Mouse (Mus musculus) embryo, embryonic 10.5 days (tissue): ENCODE measurements around the gene Jak1.

ENCODE experiments used
- DNase-seq: peaks from one replicate; pipeline ENCODE4 v3.0.0-alpha.2; 2015; ENCODE audit warnings: low spot score

The Jak1 gene

DNA sequence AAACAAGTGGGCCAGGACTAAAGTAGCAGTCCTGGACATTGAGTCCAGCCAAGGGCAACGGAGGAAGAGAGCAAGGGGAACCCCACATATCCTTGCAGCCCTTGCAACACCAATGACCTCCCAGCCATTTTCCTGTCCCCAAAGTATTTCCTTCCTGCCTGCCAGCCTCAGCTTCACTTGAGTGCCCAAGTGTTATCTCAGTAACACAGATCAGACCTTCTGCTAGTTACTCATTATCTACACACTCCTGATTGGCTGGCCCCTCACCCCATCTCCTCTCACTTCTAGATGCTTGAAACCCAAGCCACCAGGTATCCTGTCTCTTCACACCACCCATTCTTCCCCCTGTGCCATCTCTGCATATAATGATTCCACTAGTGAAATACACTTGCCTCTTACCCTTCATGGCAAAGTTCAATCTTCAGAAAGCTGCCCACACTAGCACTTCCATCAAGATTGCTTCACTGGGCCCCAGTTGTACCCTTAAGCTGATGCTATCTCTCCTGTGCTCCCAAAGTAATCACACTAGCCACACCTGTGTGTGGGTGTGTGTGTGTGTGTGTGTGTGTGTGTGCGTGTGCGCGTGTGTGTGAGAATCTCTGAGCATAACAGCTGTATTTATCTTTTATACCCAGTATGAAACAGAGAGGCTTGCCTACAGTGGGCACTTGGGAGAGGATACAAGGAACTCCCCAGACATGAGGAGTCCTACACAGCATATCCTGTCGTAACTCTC is 72.7 kb downstream of the Jak1 start:
- DNase-seq, result no peak

DNA sequence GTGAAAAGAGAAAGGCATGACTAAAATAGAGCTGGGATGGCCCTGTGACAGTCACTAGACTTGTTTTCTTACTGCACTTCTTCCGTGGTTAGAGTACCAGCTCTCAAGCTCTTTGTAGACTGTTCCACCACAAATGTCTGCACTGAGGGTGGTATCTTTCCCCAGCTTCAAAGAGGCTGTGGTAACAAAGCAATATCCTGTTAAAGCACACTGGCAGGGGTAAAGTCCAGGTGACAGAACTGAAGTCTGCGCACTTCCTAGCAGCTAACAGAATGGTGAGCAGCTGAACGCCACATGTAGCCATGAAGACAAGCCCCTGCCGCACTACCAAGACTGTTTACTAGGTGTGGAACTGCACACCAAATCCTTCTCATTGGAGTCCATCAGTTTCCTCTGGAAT is 77.7 kb downstream of the Jak1 start:
- DNase-seq, result no peak

DNA sequence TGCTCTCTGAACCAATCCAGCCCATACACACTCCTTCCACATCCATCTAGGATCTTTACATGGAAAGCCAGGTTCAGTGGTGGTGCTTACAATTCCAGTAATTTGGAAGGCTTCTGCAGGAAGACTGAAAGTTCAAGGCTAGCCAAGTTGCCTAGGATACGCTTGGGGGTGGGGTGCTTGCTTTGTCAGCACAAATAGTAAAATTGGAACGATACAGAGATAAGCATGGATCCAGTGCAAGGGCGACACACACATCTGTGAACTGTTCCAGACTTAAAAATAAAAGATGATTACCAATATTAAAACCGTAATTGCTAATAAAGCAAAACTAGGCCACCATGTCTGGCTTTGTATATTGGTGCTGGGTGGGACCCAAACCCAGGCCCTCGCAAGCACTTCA is 78.5 kb downstream of the Jak1 start:
- DNase-seq, result no peak

DNA sequence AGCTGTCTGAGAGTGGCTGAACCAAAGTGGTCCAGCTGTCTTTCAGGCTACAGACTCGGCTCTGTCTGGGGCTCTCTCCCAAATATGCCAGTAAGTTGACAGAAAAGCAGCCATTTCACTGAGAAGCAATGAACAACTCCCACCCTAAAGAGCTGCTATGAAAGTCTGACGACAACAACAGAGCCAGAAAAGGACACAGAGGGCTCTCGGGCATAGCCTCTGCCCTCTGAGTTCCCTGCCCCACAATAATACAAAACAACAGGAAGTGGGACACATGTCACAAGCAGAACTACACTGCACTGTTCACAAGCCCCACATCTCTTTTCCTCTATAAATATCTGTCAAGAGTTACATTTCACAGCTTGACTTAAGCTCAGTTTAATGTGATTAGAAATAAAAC is 79.9 kb downstream of the Jak1 start:
- no peak for DNase-seq

GRCm38 (mm10) chr4:101182603-101183011 is 82.5 kb downstream of the Jak1 start:
- no peak for DNase-seq

DNA sequence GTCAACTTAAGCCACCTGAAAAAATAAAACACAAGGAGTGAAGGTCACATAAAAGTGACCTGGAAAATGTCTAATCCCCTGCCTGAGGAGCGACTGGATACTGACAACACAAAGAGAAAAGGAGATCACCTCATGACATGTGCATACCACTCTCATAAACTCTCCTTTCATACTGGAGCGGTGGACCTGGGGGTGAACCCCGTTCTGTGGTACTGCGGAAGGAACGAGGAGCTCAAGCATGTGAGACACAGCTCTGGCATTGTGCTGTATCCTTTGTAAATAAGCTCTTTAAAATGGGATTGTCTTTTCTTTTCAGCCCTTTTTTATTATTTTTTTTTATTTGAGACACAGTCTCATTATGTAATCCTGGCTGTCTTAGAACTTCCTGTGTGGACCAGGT is 84.4 kb downstream of the Jak1 start:
- DNase-seq, result no peak

DNA sequence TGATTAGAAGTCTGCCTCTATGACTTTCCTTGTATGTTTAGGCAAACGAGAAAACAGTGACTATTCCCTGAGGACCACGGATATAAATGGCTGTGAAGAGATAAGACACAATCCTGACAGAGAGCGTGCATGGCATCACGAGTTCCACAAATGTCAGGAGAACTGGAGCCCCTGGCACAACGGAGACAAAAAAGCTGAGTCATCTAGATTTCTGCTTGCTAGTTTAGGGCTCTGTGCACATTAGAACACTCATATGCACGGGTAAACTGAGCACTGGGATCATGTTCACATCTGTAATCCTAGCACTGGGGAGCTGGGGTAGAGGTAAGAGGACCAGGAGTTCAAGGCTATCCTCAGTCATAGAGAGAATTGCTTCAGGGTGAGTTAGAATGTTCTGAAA is 85.2 kb downstream of the Jak1 start:
- no peak for DNase-seq

DNA sequence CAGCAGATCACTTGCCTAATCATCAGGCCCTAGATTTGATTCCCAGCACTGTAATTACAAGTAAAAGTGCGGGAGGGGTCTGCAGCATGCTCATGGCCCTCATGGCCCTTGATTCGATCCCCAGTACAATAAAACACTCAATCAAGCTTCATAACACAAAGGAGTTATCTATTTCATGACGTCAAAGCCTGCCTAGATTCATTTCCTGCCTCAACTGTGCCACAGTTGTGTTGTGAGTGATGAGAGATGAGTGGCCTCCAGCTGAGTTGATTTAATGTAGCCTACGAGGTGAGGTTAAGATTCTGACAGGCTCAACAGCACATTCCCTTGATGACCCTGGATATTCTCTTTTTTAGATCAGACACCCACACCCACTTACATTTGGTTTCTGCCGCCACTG is 86.0 kb downstream of the Jak1 start:
- no peak for DNase-seq

DNA sequence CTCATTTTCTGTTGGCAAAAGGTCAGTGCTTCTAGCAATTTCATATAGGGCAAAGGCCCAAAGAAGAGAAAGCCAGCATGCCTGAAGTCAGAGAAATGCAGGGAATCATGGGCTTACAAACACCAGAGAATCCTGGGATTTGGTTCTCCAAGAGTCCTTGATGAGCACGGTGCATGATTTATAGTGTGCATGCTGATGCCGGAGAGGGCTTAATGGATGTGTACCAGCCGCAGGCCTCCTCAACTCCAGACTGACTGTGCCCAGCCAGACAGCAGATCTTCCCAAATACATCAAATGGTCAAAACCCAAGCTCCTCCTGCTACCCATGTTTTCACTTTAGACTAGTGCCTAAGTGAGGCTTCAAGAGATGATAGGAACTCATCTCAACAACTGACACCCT is 87.3 kb downstream of the Jak1 start:
- no peak for DNase-seq

- DNase-seq, result no peak
Measured at GRCm38 (mm10) chr4:101176123-101176522, 89.0 kb downstream of the Jak1 start.

GRCm38 (mm10) chr4:101174916-101175625 is 90.0 kb downstream of the Jak1 start:
- no peak for DNase-seq

- DNase-seq, result no peak
Measured at GRCm38 (mm10) chr4:101172738-101173137, 92.3 kb downstream of the Jak1 start.

GRCm38 (mm10) chr4:101168189-101168778 is 96.8 kb downstream of the Jak1 start:
- peak; percentile 63 for DNase-seq

GRCm38 (mm10) chr4:101167777-101168176 is 97.3 kb downstream of the Jak1 start:
- DNase-seq, result no peak

DNA sequence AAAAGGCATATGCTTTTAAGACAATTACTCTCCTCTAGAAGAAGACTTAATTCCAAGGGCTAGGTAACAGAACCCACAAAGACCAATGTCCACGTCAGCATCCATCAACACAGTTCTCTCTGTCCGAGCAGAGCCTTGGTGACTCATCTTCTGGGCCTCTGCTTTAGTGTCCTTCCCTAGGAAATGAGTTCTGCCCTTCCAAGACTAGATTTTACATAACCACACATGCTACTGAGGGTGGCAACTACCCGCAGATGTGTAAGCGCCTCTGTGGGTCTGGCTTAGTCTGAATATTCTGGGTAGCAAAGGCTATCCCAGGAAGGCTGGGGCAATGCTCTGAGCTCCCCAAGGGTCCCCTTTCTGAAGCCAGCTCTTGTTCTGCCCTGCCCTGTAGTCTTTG is 99.3 kb downstream of the Jak1 start:
- DNase-seq, result no peak

- no peak for DNase-seq
Measured at GRCm38 (mm10) chr4:101164673-101165072, 100.4 kb downstream of the Jak1 start.

DNA sequence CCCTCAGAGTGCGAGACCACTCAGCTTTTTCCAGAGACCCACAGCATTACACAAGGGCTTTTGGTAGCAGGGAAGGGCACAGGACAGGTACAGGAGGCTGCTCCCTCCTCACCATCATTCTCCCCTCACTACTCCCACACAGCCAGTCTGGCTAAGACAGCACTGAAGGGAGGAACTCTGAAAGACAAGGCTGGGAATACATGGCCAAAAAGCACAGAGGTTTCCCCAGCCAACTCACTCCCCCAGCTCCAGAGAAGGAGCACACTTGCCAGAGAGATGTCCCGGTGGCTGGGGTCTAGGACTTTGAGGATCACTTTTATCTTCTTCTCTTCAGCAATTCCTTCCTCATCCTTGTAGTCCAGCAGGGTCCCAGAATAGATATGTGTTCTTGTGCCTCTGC is 100.9 kb downstream of the Jak1 start:
- DNase-seq, result no peak

DNA sequence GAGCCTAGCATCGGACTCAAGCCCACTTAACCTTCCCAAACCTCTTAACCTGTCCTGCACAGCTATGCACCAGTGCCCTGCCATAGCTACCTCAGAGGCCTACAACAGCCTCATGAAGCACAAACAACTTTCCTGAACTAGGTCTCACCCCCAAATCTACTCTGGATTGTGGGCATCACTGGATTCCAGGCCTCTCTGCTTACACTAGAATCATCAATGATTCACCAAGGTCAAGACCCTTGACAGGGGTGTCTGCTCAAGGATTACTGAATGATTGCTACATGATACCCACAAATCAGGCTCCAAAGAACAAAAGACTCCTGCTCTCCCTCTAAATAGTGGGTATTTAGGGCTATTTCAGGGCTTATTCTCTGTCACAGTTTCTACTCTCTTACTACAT is 104.3 kb downstream of the Jak1 start:
- no peak for DNase-seq

DNA sequence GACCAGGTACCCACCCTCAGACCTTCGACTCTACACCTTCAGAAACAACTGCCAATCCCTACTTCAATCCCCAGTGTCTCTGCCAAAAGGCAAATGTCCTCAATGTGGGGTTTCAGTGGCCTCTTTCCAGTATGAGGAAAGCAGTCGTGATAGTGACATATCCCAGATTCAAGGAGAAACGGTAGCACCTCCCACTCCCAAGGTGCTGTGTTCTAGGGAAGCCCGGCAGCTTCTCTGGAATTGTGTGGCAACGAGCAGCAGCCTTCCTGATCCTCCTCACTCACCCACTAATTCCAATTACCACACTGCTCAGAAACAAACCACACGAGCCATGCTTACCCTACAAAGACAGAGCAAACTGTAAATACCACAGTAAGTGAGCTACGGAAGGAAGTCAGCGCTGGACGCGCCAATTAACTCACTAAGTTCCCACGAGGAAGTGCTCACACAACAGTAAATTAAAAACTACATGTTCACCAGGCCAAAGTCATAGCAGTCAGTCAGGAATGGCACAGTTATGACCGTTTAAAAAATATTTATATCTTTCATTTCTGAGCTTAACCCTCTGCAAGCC is 105.8 kb downstream of the Jak1 start:
- no peak for DNase-seq

DNA sequence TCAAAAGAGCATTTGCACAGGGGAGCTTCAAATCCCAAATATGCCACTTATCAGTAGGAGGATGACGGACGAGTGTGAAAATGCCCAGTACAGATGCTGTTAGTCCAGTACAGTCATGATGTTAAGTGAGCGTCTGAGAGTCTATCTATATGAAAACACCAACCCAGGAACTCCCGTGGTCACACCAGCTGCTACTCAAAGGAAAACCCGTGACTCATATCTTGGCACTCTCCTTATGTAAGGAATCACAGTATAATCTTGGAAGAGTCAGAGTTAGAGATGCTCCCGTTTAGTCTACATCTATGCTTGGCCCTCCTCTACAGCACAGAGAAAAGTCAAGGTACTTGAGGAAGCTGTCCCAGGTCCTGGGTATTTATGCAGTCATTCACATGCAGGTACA is 106.8 kb downstream of the Jak1 start:
- no peak for DNase-seq

DNA sequence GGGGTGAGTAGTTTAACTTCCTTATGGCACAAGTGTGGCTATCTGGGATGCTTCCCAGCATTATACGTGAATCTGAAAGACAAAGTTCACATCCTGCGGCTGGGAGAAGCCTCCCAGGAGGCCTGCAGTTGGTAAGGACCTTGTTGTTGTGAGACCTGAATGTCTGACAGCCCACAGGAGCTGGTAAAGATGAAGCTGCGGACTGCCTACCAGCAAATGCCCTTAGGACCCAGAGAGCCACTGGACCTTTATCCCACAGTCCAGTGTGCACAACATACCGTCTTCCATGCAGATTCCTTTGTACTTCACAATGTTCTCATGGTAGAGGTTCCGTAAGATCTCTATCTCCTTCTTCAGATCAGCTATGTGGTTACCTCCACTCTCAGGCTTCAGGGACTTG is 107.6 kb downstream of the Jak1 start:
- DNase-seq, result no peak

- no peak for DNase-seq
Measured at GRCm38 (mm10) chr4:101155541-101155940, 109.5 kb downstream of the Jak1 start.
